Comparison of ENCODE assay signal across 9 mouse cellular contexts in genomic region chr2:105676080-105676908, GRCm38 (mm10). TPM values are rescaled to one million over a fixed set of nuclear protein-coding genes. Genes with fewer than 3 reads are reported as not detected.
DNase-seq lines count a peak whose midpoint lies in the region; ATAC-seq and TF ChIP-seq lines count a peak whose summit lies in the region.
"Had no signal": no experiment of that assay in that cellular context is flagged by ENCODE, and none has a peak within 500 bp of the region (broad histone marks: within the 10 kb centered on the region; RNA-seq: fewer than 3 reads in every experiment).

No protein-coding gene starts in this region.

- H3K4me3 ChIP-seq in ES-Bruce4 (ENCODE audit: low read depth, low read length) = peak overlapping the region; percentile 62
- peak overlapping the region; percentile 73 for H3K4me3 ChIP-seq in hindbrain, embryonic 10.5 days

- ATAC-seq in activated CD4-positive, CD25-positive, alpha-beta regulatory T cell, adult 4 months = no peak
- ATAC-seq: Patski had no signal

- TF ChIP-seq POLR2A in ES-Bruce4 (IDR thresholded peaks at IDR 0.05; ENCODE audit: insufficient read depth, low read length) = no peak

- WGBS in hindbrain, embryonic 10.5 days = under 1% methylated on average over 77 of the region's 77 CpGs

- intact Hi-C loops in gastrocnemius, postnatal 14 days (cut with DNase I; ENCODE audit: low total_unique reads) = no loop called here

- no peak overlapping the region for H3K27ac ChIP-seq in ES-Bruce4 (ENCODE audit: insufficient read depth, low read length)
- H3K27ac ChIP-seq in hindbrain, embryonic 10.5 days = peak overlapping the region; percentile 96

- no peaks in the 10 kb centered on the region for H3K9me3 ChIP-seq in ES-Bruce4 (replicated peaks; ENCODE audit: control insufficient read depth, insufficient read depth, low read length, poor library complexity, severe bottlenecking)
- H3K9me3 ChIP-seq in hindbrain, embryonic 10.5 days = no peaks in the 10 kb centered on the region

- peak overlapping the region; percentile 56 for H3K9ac ChIP-seq in ES-Bruce4 (ENCODE audit: low read depth, poor library complexity, severe bottlenecking)

- H3K4me1 ChIP-seq in ES-Bruce4 (ENCODE audit: control insufficient read depth, insufficient read depth, low read length) = no peaks in the 10 kb centered on the region
- peaks cover 78% of the 10 kb centered on the region for H3K4me1 ChIP-seq in hindbrain, embryonic 10.5 days (replicated peaks)

- H3K27me3 ChIP-seq in ES-Bruce4 (ENCODE audit: control insufficient read depth, insufficient read depth, low read length, poor library complexity, severe bottlenecking) = peaks cover 28% of the 10 kb centered on the region
- H3K27me3 ChIP-seq in hindbrain, embryonic 10.5 days (ENCODE audit: insufficient read depth, poor library complexity, severe bottlenecking) = peaks cover 99% of the 10 kb centered on the region
- H3K27me3 ChIP-seq: Patski had no signal

- no peak for TF ChIP-seq CTCF in ES-Bruce4 (IDR thresholded peaks at IDR 0.05; ENCODE audit: low read depth, low read length)

- H3K36me3 ChIP-seq in ES-Bruce4 (ENCODE audit: control insufficient read depth, insufficient read depth, low read length, poor library complexity, severe bottlenecking) = no peaks in the 10 kb centered on the region
- H3K36me3 ChIP-seq in hindbrain, embryonic 10.5 days = no peaks in the 10 kb centered on the region

- no peak for TF ChIP-seq EP300 in ES-Bruce4 (IDR thresholded peaks at IDR 0.05; ENCODE audit: insufficient read depth, low read depth, low read length)

- peak; percentile 56 for DNase-seq in gastrocnemius, postnatal 14 days
- DNase-seq in gastrocnemius, adult 8-10 months (ENCODE audit: low spot score in 2 of 2) = no peak
- peak; percentile 68 for DNase-seq in embryo, embryonic 10.5 days (ENCODE audit: low spot score)
- peak; percentile 80 for DNase-seq in hindbrain, embryonic 10.5 days (ENCODE audit: low spot score)
- peak; percentile 40 to 61 for DNase-seq in lung, postnatal 4 days
- no peak for DNase-seq in right cerebral cortex, postnatal 36 days (ENCODE audit: low spot score in 2 of 2)

RNA-seq across cellular contexts. Expression of gene Pax6, which starts 7.6 kb away (rescaled TPM):
- under 1 TPM in 1 of 2 experiments, not detected in 1; 0.35 TPM for total RNA-seq in gastrocnemius, postnatal 14 days (2021)
- total RNA-seq in gastrocnemius, adult 8-10 months (2022) = not detected
- 1.6 and 2.5 TPM in 2 replicates for polyA plus RNA-seq in ES-Bruce4 (2011; ENCODE audit: insufficient read depth, insufficient read length, low read depth, missing spikeins)
- 24.7 and 27.0 TPM in 2 replicates for polyA plus RNA-seq in hindbrain, embryonic 10.5 days (2016; fragmentation: Nextera tagmentation; extraction: Ambion mirVana)
- polyA plus RNA-seq in activated CD4-positive, CD25-positive, alpha-beta regulatory T cell, adult 4 months (2017; shearing (Covaris generic)) = under 1 TPM in 1 of 2 experiments, not detected in 1; 0.30 TPM
- polyA plus RNA-seq: Patski had no signal

Comparison
In these comparisons a context has a peak if more than half of its experiments do, and no peak if none do; other contexts are left out.
1. DNase-seq: peak in gastrocnemius, postnatal 14 days (single experiment), embryo, embryonic 10.5 days (single experiment), hindbrain, embryonic 10.5 days (single experiment) and lung, postnatal 4 days (2 of 2); none in gastrocnemius, adult 8-10 months (0 of 2) and right cerebral cortex, postnatal 36 days (0 of 2).